Mouse (Mus musculus) embryonic facial prominence, embryonic 15.5 days (tissue): Measurements from ENCODE around the gene Sin3b. TPM values are rescaled to one million over a fixed set of nuclear protein-coding genes. Genes with fewer than 3 reads are reported as not detected.

Experiments
- ATAC-seq: fragments of 200-750 bp; cut with Nextera tagmentation; 2 replicates; pipeline ENCODE4 v1.8.0; 2017; ENCODE audit warnings: low read depth, moderate TSS enrichment; ENCODE audit not compliant: insufficient number of reproducible peaks, low FRiP score, low TSS enrichment
- H3K27ac ChIP-seq: fragments of 300-500 bp; sonication (generic); replicated peaks from 2 replicates; pipeline ENCODE4 v1.5.1; 2015; ENCODE audit warnings: mild to moderate bottlenecking, inconsistent platforms
- H3K27me3 ChIP-seq: fragments of 300-500 bp; sonication (generic); 2 replicates; pipeline ENCODE4 v1.6.1; 2015; ENCODE audit warnings: inconsistent platforms
- H3K36me3 ChIP-seq: fragments of 300-500 bp; sonication (generic); 2 replicates; pipeline ENCODE4 v1.6.1; 2015; ENCODE audit warnings: mild to moderate bottlenecking, inconsistent platforms
- H3K4me1 ChIP-seq: fragments of 300-500 bp; sonication (generic); 2 replicates; pipeline ENCODE4 v1.6.1; 2015; ENCODE audit warnings: inconsistent platforms
- H3K4me2 ChIP-seq: fragments of 300-500 bp; sonication (generic); replicated peaks from 2 replicates; pipeline ENCODE4 v1.6.1; 2015; ENCODE audit warnings: mild to moderate bottlenecking, inconsistent platforms
- H3K4me3 ChIP-seq: fragments of 300-500 bp; sonication (generic); replicated peaks from 2 replicates; pipeline ENCODE4 v1.5.1; 2015; ENCODE audit warnings: mild to moderate bottlenecking, inconsistent platforms
- H3K9ac ChIP-seq: fragments of 300-500 bp; sonication (generic); 2 replicates; pipeline ENCODE4 v1.6.1; 2015; ENCODE audit warnings: inconsistent platforms
- H3K9me3 ChIP-seq: fragments of 300-500 bp; sonication (generic); replicated peaks from 2 replicates; pipeline ENCODE4 v1.6.1; 2016; ENCODE audit warnings: inconsistent platforms
- WGBS: fragments of 180-500 bp; shearing (Covaris S2); methylation state at CpG from one replicate; pipeline ENCODE4 v1.1.7; 2015; 5-methylcytosine and 5-hydroxymethylcytosine counted together
- polyA plus RNA-seq: library from polyadenylated mRNA; unstranded; fragments of >200 nt; fragmentation: Nextera tagmentation; extraction: Ambion mirVana; gene quantifications from 2 replicates; pipeline ENCODE4 v1.2.1, GENCODE M21; 2015

Gene Sin3b
- polyA plus RNA-seq, 1 experiment from 2014 or later: 172 TPM

DNA sequence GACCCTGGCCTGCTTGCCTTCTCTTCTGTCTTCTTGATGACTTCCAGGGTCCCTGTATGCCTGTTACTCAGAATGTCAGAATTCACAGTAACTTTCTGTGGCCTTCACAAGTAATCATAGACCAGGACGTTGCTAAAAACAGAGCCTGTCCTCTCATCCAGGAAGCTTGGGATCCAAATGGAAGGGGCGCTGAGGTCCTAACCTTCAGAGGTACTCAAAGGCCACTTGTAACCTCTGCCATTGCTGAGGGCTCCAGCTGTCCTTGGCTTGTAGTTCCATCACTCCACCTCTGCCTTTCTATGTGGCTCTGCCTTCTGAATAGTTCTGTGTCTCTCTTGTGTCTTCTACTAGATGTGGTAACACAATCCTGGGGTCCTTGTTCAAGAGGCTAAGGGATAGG lies 30.7 kb downstream of the Sin3b start:
- H3K36me3 ChIP-seq: peaks cover 94% of the 10 kb centered on the region
- H3K4me2 ChIP-seq: no peak overlapping the region
- H3K9me3 ChIP-seq: no peaks in the 10 kb centered on the region
- no peaks in the 10 kb centered on the region for H3K4me1 ChIP-seq
- ATAC-seq: no peak
- no peak overlapping the region for H3K27ac ChIP-seq
- H3K27me3 ChIP-seq: no peaks in the 10 kb centered on the region
- no peak overlapping the region for H3K4me3 ChIP-seq
- WGBS: 93% methylated on average over 2 of the region's 2 CpGs
- no peak overlapping the region for H3K9ac ChIP-seq

DNA sequence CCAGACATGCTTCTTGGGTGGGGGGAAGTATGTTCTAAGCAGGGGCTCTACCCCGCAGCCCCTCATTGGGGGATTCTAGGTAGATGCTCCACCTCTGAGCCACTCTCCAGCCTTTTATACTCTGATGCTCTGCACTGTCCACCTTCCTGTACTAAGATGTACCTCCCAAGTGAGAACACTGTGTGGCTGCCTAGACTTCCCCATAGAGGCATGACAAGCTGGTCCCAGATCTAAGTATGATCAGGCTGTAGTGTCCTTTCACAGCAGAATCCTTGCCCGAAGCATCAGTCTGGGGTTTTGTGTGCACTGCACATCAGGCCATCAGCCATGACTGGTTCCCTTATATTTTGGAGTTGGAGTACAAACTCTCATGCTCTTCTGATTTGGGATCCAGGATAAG lies 32.9 kb downstream of the Sin3b start:
- Histone ChIP-seq H3K36me3 (peaks cover 78% of the 10 kb centered on the region), H3K4me3 (no peak overlapping the region)
- 94% methylated on average over 2 of the region's 2 CpGs for WGBS

DNA sequence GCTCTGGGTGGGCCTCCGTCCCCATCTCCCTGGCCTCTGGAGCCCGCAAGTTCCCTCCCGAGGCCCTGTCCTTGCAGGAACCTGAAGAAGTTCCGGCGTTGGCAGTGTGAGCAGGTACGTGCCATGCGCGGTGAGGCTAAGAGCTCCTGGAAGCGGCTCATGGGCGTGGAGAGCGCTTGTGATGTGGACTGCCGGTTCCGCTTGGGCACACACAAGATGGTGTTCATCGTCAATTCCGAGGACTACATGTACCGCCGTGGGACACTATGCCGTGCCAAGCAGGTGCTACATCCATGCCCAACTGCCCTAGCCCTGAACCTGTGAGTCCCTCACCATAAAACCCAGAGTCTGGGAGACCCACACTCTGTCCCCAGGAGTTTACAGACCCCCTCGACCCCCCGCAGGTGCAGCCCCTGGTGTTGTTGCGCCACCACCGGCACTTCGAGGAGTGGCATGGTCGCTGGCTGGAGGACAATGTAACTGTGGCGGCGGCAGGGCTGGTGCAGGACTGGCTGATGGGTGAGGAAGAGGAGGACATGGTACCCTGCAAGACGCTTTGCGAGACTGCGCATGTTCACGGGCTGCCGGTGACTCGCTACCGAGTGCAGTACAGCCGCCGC lies 33.8 kb downstream of the Sin3b start:
- Histone ChIP-seq H3K4me1 (no peaks in the 10 kb centered on the region), H3K27ac (no peak overlapping the region), H3K4me3 (no peak overlapping the region), H3K27me3 (no peaks in the 10 kb centered on the region), H3K36me3 (peaks cover 70% of the 10 kb centered on the region), H3K9ac (no peak overlapping the region), H3K9me3 (no peaks in the 10 kb centered on the region), H3K4me2 (no peak overlapping the region)
- 0 out of 2 replicates have a peak, but pooled peaks have one; percentile 2 for ATAC-seq
- WGBS: 95% methylated on average over 35 of the region's 35 CpGs

More for the DNA sequence above, 32.9 kb downstream of the Sin3b start:
- Histone ChIP-seq H3K27me3 (no peaks in the 10 kb centered on the region), H3K9ac (no peak overlapping the region), H3K27ac (no peak overlapping the region), H3K4me1 (no peaks in the 10 kb centered on the region), H3K9me3 (no peaks in the 10 kb centered on the region), H3K4me2 (no peak overlapping the region)
- ATAC-seq: no peak; the same call in 1 of the 2 replicates

DNA sequence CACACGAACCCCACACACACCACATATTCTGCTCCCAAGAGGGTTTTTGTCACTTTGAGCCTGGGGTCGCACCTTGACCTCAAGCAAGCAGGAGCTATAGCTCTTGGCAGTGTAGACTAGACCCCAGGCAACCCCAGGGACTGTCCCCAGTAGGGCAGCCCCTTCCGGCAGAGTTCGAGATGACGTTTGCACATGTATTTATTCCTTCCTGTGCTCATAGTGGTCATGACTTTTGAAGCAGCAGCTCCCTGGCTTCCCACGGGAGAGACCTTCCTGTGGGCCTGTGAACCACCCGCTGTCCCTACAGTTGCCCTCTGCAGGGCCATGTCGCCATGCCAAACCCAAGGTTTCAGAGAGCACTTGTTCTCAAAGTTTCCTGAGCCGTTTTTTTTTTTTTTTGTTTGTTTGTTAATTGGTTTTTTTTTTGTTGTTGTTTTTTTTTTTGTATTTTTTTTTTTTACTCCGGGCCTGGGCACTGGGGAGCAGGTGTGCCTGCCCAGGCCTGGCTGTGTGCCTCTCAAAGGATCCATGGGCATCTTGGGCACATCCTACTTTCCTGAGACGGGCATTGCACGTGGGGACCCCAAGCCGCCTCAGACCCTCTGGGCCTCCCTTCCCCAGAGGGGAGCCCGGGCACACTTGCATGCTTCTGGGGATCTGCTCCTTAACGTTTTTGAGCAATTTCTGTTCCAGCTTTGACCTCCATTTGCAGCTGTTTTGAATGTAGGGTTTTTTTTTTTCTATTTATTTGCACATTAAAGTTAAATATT lies 34.5 kb downstream of the Sin3b start:
- peaks cover 63% of the 10 kb centered on the region for H3K36me3 ChIP-seq
- WGBS: 93% methylated on average over 15 of the region's 15 CpGs

DNA sequence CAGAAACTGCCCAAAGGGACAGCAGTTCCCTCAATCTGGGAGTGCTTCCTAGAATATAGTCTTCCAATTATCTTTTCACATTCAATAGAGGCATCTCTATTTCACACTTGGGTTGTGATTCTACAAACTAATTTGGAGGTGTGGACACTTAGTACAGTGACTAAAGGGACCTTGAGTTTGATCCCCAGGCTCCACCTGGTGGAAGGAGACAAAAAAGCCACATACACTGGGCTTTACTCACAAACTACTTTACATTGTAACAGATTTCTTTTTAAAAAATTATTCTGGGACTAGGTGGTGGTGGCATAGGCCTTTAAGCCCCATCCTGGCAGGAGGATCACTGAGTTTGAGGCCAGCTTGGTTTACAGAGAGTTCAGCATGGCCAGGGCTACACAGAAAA lies 35.2 kb downstream of the Sin3b start:
- no peaks in the 10 kb centered on the region for H3K27me3 ChIP-seq
- H3K9me3 ChIP-seq: no peaks in the 10 kb centered on the region
- no peaks in the 10 kb centered on the region for H3K4me1 ChIP-seq
- ATAC-seq: no peak
- no peak overlapping the region for H3K4me3 ChIP-seq
- H3K9ac ChIP-seq: no peak overlapping the region
- H3K4me2 ChIP-seq: no peak overlapping the region
- no peak overlapping the region for H3K27ac ChIP-seq
- peaks cover 56% of the 10 kb centered on the region for H3K36me3 ChIP-seq

More for the DNA sequence above, 34.5 kb downstream of the Sin3b start:
- Histone ChIP-seq H3K27ac (no peak overlapping the region), H3K9me3 (no peaks in the 10 kb centered on the region), H3K4me2 (no peak overlapping the region), H3K4me1 (no peaks in the 10 kb centered on the region), H3K27me3 (no peaks in the 10 kb centered on the region), H3K4me3 (no peak overlapping the region), H3K9ac (no peak overlapping the region)
- no peak for ATAC-seq

DNA sequence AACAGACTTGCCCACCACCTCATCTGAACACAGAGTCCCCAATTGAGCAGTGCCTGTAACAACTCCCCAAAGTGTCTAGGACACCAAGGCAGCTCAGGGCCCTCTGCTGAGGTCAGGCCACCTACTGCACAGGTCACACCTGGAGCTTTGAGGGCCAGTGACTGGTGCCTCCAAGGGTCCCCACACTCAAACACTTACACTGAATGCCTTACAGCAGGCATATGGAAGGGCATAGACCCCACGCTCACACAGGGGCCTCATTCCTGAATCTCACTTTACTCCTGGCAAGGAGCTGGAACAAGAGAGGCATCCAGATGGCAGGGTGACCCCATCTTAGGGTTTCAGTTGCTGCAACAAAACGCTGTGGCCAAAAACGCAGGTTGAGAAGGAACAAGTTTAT lies 37.1 kb downstream of the Sin3b start:
- H3K27me3 ChIP-seq: no peaks in the 10 kb centered on the region
- no peaks in the 10 kb centered on the region for H3K4me1 ChIP-seq
- no peaks in the 10 kb centered on the region for H3K9me3 ChIP-seq
- H3K4me2 ChIP-seq: no peak overlapping the region
- H3K9ac ChIP-seq: no peak overlapping the region
- no peak overlapping the region for H3K27ac ChIP-seq
- H3K4me3 ChIP-seq: no peak overlapping the region
- no peak for ATAC-seq
- WGBS: 78% methylated on average over 3 of the region's 3 CpGs
- H3K36me3 ChIP-seq: peaks cover 42% of the 10 kb centered on the region

DNA sequence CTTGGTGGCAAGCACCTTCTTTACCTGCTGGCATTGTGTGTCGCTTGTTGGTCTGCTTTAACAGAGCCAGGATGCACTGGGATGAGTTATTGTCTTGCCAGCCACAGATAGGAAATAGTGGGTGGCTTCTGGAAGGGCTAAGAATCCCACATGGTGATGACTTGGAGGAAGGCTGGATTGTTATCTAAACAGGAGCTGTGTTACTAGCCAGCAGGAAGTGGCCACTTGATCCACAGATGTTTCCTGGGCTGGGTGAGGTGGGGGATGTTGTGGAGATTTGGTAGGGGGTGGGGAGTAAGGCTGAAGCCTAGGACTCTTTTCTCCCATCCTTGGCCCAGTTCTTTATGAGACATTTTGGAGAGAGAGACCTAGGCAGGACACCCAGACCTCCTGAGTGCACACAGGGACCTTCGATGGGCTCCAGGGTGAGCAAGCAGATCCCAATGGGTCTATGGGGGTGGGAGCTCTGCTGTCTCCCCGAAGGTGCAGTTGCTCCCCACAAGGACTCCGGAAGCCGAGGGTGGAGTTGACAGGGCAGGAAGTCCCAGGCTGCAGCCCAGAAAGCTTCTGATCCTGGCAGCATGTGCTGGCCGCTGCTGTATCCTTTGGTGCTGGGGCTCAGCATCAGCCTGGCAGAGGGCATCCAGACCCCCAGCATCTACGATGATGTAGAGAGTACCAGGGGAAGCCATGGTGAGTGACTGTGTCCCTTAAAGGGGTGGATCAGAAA lies 38.4 kb downstream of the Sin3b start, which contains the start of gene F2rl3:
Gene F2rl3 (plus strand): TSS at position 559 of the 730 bp plus-strand sequence.
- Histone ChIP-seq H3K9ac (no peak within 1 kb of the TSS), H3K27me3 (no peaks in the 10 kb centered on the region), H3K27ac (no peak within 1 kb of the TSS), H3K36me3 (peaks cover 29% of the 10 kb centered on the region), H3K9me3 (no peaks in the 10 kb centered on the region), H3K4me1 (no peaks in the 10 kb centered on the region), H3K4me2 (no peak within 1 kb of the TSS), H3K4me3 (no peak within 1 kb of the TSS)
- WGBS: 68% methylated on average over 7 of the region's 7 CpGs
- ATAC-seq: no peak

DNA sequence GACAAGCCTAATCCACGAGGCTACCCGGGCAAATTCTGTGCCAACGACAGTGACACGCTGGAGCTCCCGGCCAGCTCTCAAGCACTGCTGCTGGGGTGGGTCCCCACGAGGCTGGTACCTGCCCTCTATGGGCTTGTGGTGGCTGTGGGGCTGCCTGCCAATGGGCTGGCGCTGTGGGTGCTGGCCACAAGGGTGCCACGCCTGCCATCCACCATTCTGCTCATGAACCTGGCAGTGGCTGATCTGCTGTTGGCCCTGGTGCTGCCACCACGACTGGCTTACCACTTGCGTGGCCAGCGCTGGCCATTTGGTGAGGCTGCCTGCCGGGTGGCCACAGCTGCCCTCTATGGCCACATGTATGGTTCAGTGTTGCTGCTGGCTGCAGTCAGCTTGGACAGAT lies 39.2 kb downstream of the Sin3b start:
- 89% methylated on average over 12 of the region's 12 CpGs for WGBS

DNA sequence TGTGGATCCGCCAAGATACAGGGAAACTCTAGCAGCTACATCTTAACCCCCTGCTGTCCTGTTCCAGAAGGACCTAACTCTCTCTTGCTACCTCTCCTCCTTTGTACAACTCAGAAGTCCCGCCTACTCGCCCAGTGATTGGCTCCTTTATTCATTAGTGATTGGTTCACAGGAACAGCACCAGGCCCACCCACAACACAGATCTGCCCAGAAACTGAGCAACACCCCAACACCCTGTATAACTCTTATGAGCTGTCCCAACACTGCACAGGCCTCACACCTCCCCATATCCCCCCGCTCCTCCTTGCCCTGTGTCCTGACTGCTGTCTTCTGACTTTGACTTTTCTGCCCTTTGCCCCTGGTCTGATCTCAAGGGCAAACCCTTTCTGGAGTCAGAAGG lies 42.6 kb downstream of the Sin3b start:
- ATAC-seq: no peak; the same call in 1 of the 2 replicates
- Histone ChIP-seq H3K4me1 (no peaks in the 10 kb centered on the region), H3K9ac (no peak overlapping the region), H3K9me3 (no peaks in the 10 kb centered on the region), H3K27ac (no peak overlapping the region), H3K4me2 (no peak overlapping the region), H3K27me3 (no peaks in the 10 kb centered on the region), H3K4me3 (no peak overlapping the region), H3K36me3 (no peaks in the 10 kb centered on the region)
- WGBS: 75% methylated on average over 4 of the region's 4 CpGs

More for the DNA sequence above, 39.2 kb downstream of the Sin3b start:
- Histone ChIP-seq H3K9ac (no peak overlapping the region), H3K36me3 (peaks cover 21% of the 10 kb centered on the region), H3K4me2 (no peak overlapping the region), H3K27me3 (no peaks in the 10 kb centered on the region), H3K4me1 (no peaks in the 10 kb centered on the region), H3K4me3 (no peak overlapping the region), H3K9me3 (no peaks in the 10 kb centered on the region), H3K27ac (no peak overlapping the region)
- ATAC-seq: no peak

DNA sequence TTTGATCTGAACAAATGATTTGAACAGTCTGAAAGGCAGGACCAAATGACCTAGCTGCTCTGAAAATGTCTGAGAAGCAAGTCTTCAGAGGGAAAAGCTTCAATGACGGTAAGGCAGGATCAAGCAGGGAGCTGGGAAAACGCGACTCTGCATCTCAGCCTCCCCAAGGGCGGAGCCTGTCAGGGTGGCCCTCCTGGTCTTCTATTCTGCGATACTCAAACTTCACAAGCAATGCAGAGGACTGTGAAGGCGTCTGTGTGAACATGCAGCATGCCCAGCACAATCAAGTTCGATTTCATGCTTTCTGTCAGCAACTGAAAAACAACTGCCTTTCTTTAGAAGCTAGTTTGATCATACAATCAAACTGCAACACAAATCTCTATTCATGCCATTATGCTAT lies 43.7 kb downstream of the Sin3b start:
- Histone ChIP-seq H3K27ac (no peak overlapping the region), H3K9ac (no peak overlapping the region), H3K4me2 (no peak overlapping the region), H3K4me3 (no peak overlapping the region), H3K9me3 (no peaks in the 10 kb centered on the region), H3K36me3 (no peaks in the 10 kb centered on the region), H3K4me1 (no peaks in the 10 kb centered on the region), H3K27me3 (no peaks in the 10 kb centered on the region)
- WGBS: 24% methylated on average over 7 of the region's 7 CpGs
- ATAC-seq: no peak

DNA sequence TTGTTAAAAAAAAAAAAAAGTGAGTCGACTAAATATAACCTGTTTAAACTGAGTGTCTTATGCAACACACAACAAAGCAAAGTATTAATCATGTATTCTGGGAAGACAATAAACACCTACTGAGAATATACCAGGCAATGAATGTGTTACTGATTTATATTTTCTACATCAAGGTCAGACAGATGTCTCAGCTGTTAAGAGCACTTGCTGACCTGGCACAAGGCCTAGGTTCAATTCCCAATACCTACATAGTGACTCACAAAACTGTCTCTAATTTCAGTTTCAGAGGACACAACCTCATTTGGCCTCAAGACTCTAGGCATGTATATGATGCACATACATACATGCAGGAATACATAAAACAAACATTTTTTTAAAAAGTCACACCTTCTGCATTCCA lies 54.7 kb downstream of the Sin3b start:
- H3K9me3 ChIP-seq: no peaks in the 10 kb centered on the region
- no peaks in the 10 kb centered on the region for H3K4me1 ChIP-seq
- no peaks in the 10 kb centered on the region for H3K27me3 ChIP-seq
- no peak overlapping the region for H3K4me2 ChIP-seq
- WGBS: 88% methylated on average over 1 of the region's 1 CpGs
- no peak overlapping the region for H3K9ac ChIP-seq
- no peak overlapping the region for H3K27ac ChIP-seq
- no peak for ATAC-seq
- H3K36me3 ChIP-seq: no peaks in the 10 kb centered on the region
- H3K4me3 ChIP-seq: no peak overlapping the region
